Comparison of ENCODE assay signal across 9 mouse cellular contexts in genomic region chr1:66895093-66895836, GRCm38 (mm10). TPM values are rescaled to one million over a fixed set of nuclear protein-coding genes. Genes with fewer than 3 reads are reported as not detected.
DNase-seq lines count a peak whose midpoint lies in the region; ATAC-seq and TF ChIP-seq lines count a peak whose summit lies in the region.
"Had no signal": no experiment of that assay in that cellular context is flagged by ENCODE, and none has a peak within 500 bp of the region (broad histone marks: within the 10 kb centered on the region; RNA-seq: fewer than 3 reads in every experiment).

No protein-coding gene starts in this region.

- H3K79me2 ChIP-seq in heart, adult 2 months (replicated peaks; ENCODE audit: control insufficient read depth, insufficient read depth, low read length) = no peaks in the 10 kb centered on the region

- 49% methylated on average over 6 of the region's 6 CpGs for WGBS in heart, adult 2 months
- 53% methylated on average over 6 of the region's 6 CpGs for WGBS in lung, postnatal 0 days
- 65% methylated on average over 6 of the region's 6 CpGs for WGBS in hindbrain, embryonic 16.5 days
- WGBS in neural tube, embryonic 15.5 days = 60% methylated on average over 6 of the region's 6 CpGs

- no peak for TF ChIP-seq POLR2A in heart, adult 2 months (IDR thresholded peaks at IDR 0.05; ENCODE audit: insufficient read depth, low read depth, low read length)

- peaks cover 2% of the 10 kb centered on the region for H3K4me1 ChIP-seq in heart, adult 2 months (ENCODE audit: control insufficient read depth, insufficient read depth, low read length)
- no peaks in the 10 kb centered on the region for H3K4me1 ChIP-seq in lung, postnatal 0 days (ENCODE audit: insufficient read depth, low read depth, low read length)
- peaks cover 7% of the 10 kb centered on the region for H3K4me1 ChIP-seq in hindbrain, embryonic 16.5 days (ENCODE audit: control insufficient read depth, insufficient read depth, low read depth, low read length)
- H3K4me1 ChIP-seq in neural tube, embryonic 15.5 days = peaks cover 23% of the 10 kb centered on the region

- no peak for TF ChIP-seq EP300 in heart, adult 2 months (IDR thresholded peaks at IDR 0.05; ENCODE audit: insufficient read depth, low read depth, low read length)
- no peak for TF ChIP-seq EP300 in lung, postnatal 0 days (IDR thresholded peaks at IDR 0.05)

- no peak overlapping the region for H3K4me3 ChIP-seq in heart, adult 2 months
- no peak overlapping the region for H3K4me3 ChIP-seq in lung, postnatal 0 days (ENCODE audit: low read depth, low read length)
- no peak overlapping the region for H3K4me3 ChIP-seq in hindbrain, embryonic 16.5 days (ENCODE audit: low read length)
- no peak overlapping the region for H3K4me3 ChIP-seq in neural tube, embryonic 15.5 days (replicated peaks)
- H3K4me3 ChIP-seq in left cerebral cortex, adult 2 months = no peak overlapping the region

- no peaks in the 10 kb centered on the region for H3K9me3 ChIP-seq in lung, postnatal 0 days (ENCODE audit: low read length)
- H3K9me3 ChIP-seq in hindbrain, embryonic 16.5 days (ENCODE audit: control insufficient read depth, low read length) = no peaks in the 10 kb centered on the region
- H3K9me3 ChIP-seq in neural tube, embryonic 15.5 days (replicated peaks) = no peaks in the 10 kb centered on the region
- H3K9me3 ChIP-seq: kidney, embryonic 15.5 days had no signal

- peak overlapping the region; percentile 68 for H3K9ac ChIP-seq in heart, adult 2 months (ENCODE audit: low read depth, low read length)
- H3K9ac ChIP-seq in lung, postnatal 0 days (replicated peaks; ENCODE audit: low read depth) = no peak overlapping the region
- no peak overlapping the region for H3K9ac ChIP-seq in hindbrain, embryonic 16.5 days (ENCODE audit: low read depth, low read length)
- H3K9ac ChIP-seq in neural tube, embryonic 15.5 days (replicated peaks) = peak overlapping the region; percentile 11; the same call in 1 of the 2 replicates
- H3K9ac ChIP-seq: kidney, embryonic 15.5 days had no signal

- H3K36me3 ChIP-seq in heart, adult 2 months (ENCODE audit: control insufficient read depth, insufficient read depth, low read length) = no peaks in the 10 kb centered on the region
- no peaks in the 10 kb centered on the region for H3K36me3 ChIP-seq in lung, postnatal 0 days (ENCODE audit: insufficient read depth, low read length)
- H3K36me3 ChIP-seq in hindbrain, embryonic 16.5 days (ENCODE audit: control insufficient read depth, insufficient read depth, low read length) = no peaks in the 10 kb centered on the region
- H3K36me3 ChIP-seq in neural tube, embryonic 15.5 days = no peaks in the 10 kb centered on the region
- H3K36me3 ChIP-seq: kidney, embryonic 15.5 days had no signal

- peak; percentile 13 for ATAC-seq in lung, postnatal 0 days
- ATAC-seq in hindbrain, embryonic 16.5 days = peak; percentile 41; the same call in 1 of the 2 replicates
- peak; percentile 3; the same call in 1 of the 2 replicates for ATAC-seq in neural tube, embryonic 15.5 days (ENCODE audit: low FRiP score)

- TF ChIP-seq CTCF in heart, adult 2 months (IDR thresholded peaks at IDR 0.05) = no peak
- TF ChIP-seq CTCF in lung, postnatal 0 days (IDR thresholded peaks at IDR 0.05) = no peak
- TF ChIP-seq CTCF in left cerebral cortex, adult 2 months (IDR thresholded peaks at IDR 0.05) = no peak

- peak overlapping the region; percentile 43; the same call in 1 of the 2 replicates for H3K4me2 ChIP-seq in lung, postnatal 0 days (replicated peaks; ENCODE audit: low read depth, low read length)
- H3K4me2 ChIP-seq in hindbrain, embryonic 16.5 days (ENCODE audit: low read length) = peak overlapping the region; percentile 51
- peak overlapping the region; percentile 47 for H3K4me2 ChIP-seq in neural tube, embryonic 15.5 days

- no peak overlapping the region for H3K27ac ChIP-seq in heart, adult 2 months
- H3K27ac ChIP-seq in lung, postnatal 0 days (ENCODE audit: low read length) = no peak overlapping the region
- no peak overlapping the region; the same call in 1 of the 2 replicates for H3K27ac ChIP-seq in hindbrain, embryonic 16.5 days (ENCODE audit: low read depth, low read length)
- no peak overlapping the region for H3K27ac ChIP-seq in neural tube, embryonic 15.5 days (replicated peaks)
- no peak overlapping the region for H3K27ac ChIP-seq in left cerebral cortex, adult 2 months
- H3K27ac ChIP-seq: kidney, embryonic 15.5 days had no signal

- DNase-seq in heart, adult 2 months = no peak
- DNase-seq in heart, adult 18-20 months = no peak
- no peak for DNase-seq in lung, postnatal 0 days (ENCODE audit: low spot score)
- no peak for DNase-seq in lung, postnatal 14 days
- DNase-seq in left cerebral cortex, adult 2 months (ENCODE audit: extremely low spot score in 1 of 2, low spot score in 2 of 2) = no peak
- DNase-seq in MN1 (ENCODE audit: low spot score) = no peak

- intact Hi-C loops in heart, adult 2 months (cut with DNase I) = loop anchor here (5.0 kb wide), 1 partner anchor 48 kb away; no protein-coding TSS in a partner anchor
- intact Hi-C loops in left cerebral cortex, adult 2 months (cut with DNase I) = no loop called here

- no peaks in the 10 kb centered on the region for H3K27me3 ChIP-seq in heart, adult 2 months (ENCODE audit: control insufficient read depth, insufficient read depth, low read length)
- H3K27me3 ChIP-seq in lung, postnatal 0 days (replicated peaks; ENCODE audit: insufficient read depth, low read length) = no peaks in the 10 kb centered on the region
- H3K27me3 ChIP-seq in hindbrain, embryonic 16.5 days (replicated peaks; ENCODE audit: control insufficient read depth, insufficient read depth, low read length) = no peaks in the 10 kb centered on the region
- no peaks in the 10 kb centered on the region for H3K27me3 ChIP-seq in neural tube, embryonic 15.5 days (replicated peaks)
- H3K27me3 ChIP-seq: kidney, embryonic 15.5 days had no signal

RNA-seq across cellular contexts. Expression of gene Acadl, which starts 32.2 kb away (rescaled TPM):
- 1,000 to 10,000 TPM; 1,007 to 1,201 TPM for total RNA-seq in heart, adult 2 months (2021)
- polyA plus RNA-seq in heart, adult 2 months (2012; rRNA removed) = 327 and 489 TPM in 2 replicates
- total RNA-seq in heart, adult 18-20 months (2021) = 1,000 to 10,000 TPM; 1,136 to 1,209 TPM
- polyA plus RNA-seq in lung, postnatal 0 days (2015; fragmentation: Nextera tagmentation; extraction: Ambion mirVana) = 217 and 230 TPM in 2 replicates
- polyA plus RNA-seq in hindbrain, embryonic 16.5 days (2015; fragmentation: Nextera tagmentation; extraction: Ambion mirVana) = 65.8 and 74.9 TPM in 2 replicates
- polyA plus RNA-seq in neural tube, embryonic 15.5 days (2015; fragmentation: Nextera tagmentation; extraction: Ambion mirVana) = 59.4 and 74.9 TPM in 2 replicates
- total RNA-seq in left cerebral cortex, adult 2 months (2021) = 10 to 100 TPM; 28.8 to 32.4 TPM

RNA-seq across cellular contexts. Expression of gene Myl1, which starts 49.9 kb away (rescaled TPM):
- 10 to 100 TPM; 22.5 to 30.4 TPM for total RNA-seq in heart, adult 2 months (2021)
- 62.8 and 111 TPM in 2 replicates for polyA plus RNA-seq in heart, adult 2 months (2012; rRNA removed)
- total RNA-seq in heart, adult 18-20 months (2021) = 10 to 100 TPM; 23.8 to 29.1 TPM
- polyA plus RNA-seq in lung, postnatal 0 days (2015; fragmentation: Nextera tagmentation; extraction: Ambion mirVana) = 4.0 and 4.3 TPM in 2 replicates
- polyA plus RNA-seq in hindbrain, embryonic 16.5 days (2015; fragmentation: Nextera tagmentation; extraction: Ambion mirVana) = 1.7 and 57.7 TPM in 2 replicates
- 44.4 and 65.8 TPM in 2 replicates for polyA plus RNA-seq in neural tube, embryonic 15.5 days (2015; fragmentation: Nextera tagmentation; extraction: Ambion mirVana)
- total RNA-seq in left cerebral cortex, adult 2 months (2021) = under 1 TPM; 0.47 to 0.95 TPM

Comparison
In these comparisons a context has a peak if more than half of its experiments do, and no peak if none do; other contexts are left out.
1. H3K9ac ChIP-seq: peak in heart, adult 2 months (single experiment) and neural tube, embryonic 15.5 days (single experiment); none in lung, postnatal 0 days (single experiment) and hindbrain, embryonic 16.5 days (single experiment).
2. Peak in every context shown above with its lines, with median percentiles within 50 percentile points of each other: ATAC-seq and H3K4me2 ChIP-seq.